Mouse (Mus musculus) CH12.LX (cell line): ENCODE measurements around the gene Kif13a.

Experiments
- BHLHE40 ChIP-seq: IDR thresholded peaks from 2 replicates; pipeline ENCODE4 v1.6.1; 2011; ENCODE audit warnings: mild to moderate bottlenecking, low read depth, low read length, improper control_type of control experiment
- CTCF ChIP-seq, 2 experiments: IDR thresholded peaks in 1 of 2; conservative IDR thresholded peaks in 1 of 2; 2 replicates each; pipeline ENCODE4 v1.5.1; 2011 to 2012; ENCODE audit warnings: low read depth in 2 of 2, low read length in 2 of 2, improper control_type of control experiment in 1 of 2, inconsistent platforms in 1 of 2, mild to moderate bottlenecking in 1 of 2, moderate library complexity in 1 of 2
- EP300 ChIP-seq: IDR thresholded peaks from 2 replicates; pipeline ENCODE4 v1.6.1; 2011; ENCODE audit warnings: low read length, improper control_type of control experiment
- MAZ ChIP-seq: IDR thresholded peaks from 2 replicates; pipeline ENCODE4 v1.6.1; 2012; ENCODE audit warnings: low read depth, mild to moderate bottlenecking, inconsistent platforms, low read length, improper control_type of control experiment, moderate library complexity
- MEF2A ChIP-seq: IDR thresholded peaks from 2 replicates; pipeline ENCODE4 v1.6.1; 2014; ENCODE audit warnings: low read depth, mild to moderate bottlenecking, inconsistent platforms, low read length, improper control_type of control experiment, borderline replicate concordance
- MXI1 ChIP-seq: IDR thresholded peaks from 2 replicates; pipeline ENCODE4 v1.6.1; 2011; ENCODE audit warnings: mild to moderate bottlenecking, low read depth, low read length, improper control_type of control experiment
- POLR2A ChIP-seq: IDR thresholded peaks from 2 replicates; pipeline ENCODE4 v1.6.1; 2011; ENCODE audit warnings: low read depth, mild to moderate bottlenecking, improper control_type of control experiment, low read length
- RCOR1 ChIP-seq: conservative IDR thresholded peaks from 2 replicates; pipeline ENCODE4 v1.6.1; 2012; ENCODE audit warnings: low read depth, mild to moderate bottlenecking, inconsistent platforms, low read length, improper control_type of control experiment
- TBP ChIP-seq: conservative IDR thresholded peaks from 2 replicates; pipeline ENCODE4 v1.6.1; 2011; ENCODE audit warnings: low read depth, low read length, improper control_type of control experiment

GRCm38 (mm10) chr13:46701486-46701885 is 228.2 kb downstream of the Kif13a start:
- TF ChIP-seq TBP (no peak), CTCF (conservative IDR thresholded peaks at IDR 0.05 in 1 of 2, IDR thresholded peaks at IDR 0.05 in 1 of 2; ENCODE audit: low read depth in 2 of 2, low read length in 2 of 2) (no peak), POLR2A (no peak), BHLHE40 (no peak), MEF2A (no peak), EP300 (no peak), RCOR1 (no peak), MAZ (no peak), MXI1 (no peak)
